Mouse (Mus musculus): ENCODE data around the gene Neil3.

DNA sequence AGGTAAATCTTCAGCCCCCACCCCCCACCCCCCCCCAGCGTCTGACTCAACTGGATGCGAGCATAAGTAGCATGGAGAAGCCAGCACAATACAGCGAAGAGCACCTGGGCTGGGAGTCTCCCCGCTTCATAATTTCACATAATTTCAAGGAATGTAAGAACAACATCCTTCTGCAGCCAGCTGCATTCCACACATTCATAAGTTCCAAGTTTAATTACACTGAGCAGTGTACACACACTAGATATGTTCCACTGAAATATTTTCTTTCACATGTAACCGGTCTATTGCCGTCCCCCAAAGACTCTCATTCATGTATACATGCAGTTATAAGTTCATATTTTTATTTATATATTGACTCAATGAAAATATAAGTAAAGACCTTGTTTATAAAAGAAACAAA, 72.6 kb downstream of the Neil3 start:
- TF ChIP-seq MAX (IDR thresholded peaks at IDR 0.05; ENCODE audit: low read length) (no peak), ELF1 (IDR thresholded peaks at IDR 0.05; ENCODE audit: low read depth, low read length) (no peak), E2F4 (IDR thresholded peaks at IDR 0.05; ENCODE audit: borderline replicate concordance, low read depth, low read length) (no peak), POLR2A (IDR thresholded peaks at IDR 0.05; ENCODE audit: control insufficient read depth in 1 of 2, insufficient read depth in 1 of 2, low read depth in 1 of 2, low read length in 2 of 2, poor library complexity in 1 of 2) (no peak), ZKSCAN1 (IDR thresholded peaks at IDR 0.05; ENCODE audit: low read depth, low read length) (no peak), GABPA (IDR thresholded peaks at IDR 0.05; ENCODE audit: low read depth, low read length) (no peak), EP300 (IDR thresholded peaks at IDR 0.05; ENCODE audit: low read depth in 1 of 2, low read length in 2 of 2) (no peak), NRF1 (IDR thresholded peaks at IDR 0.05; ENCODE audit: insufficient read depth, low read depth, low read length, poor library complexity, severe bottlenecking) (no peak)

All from MEL (cell line).